Mouse (Mus musculus): ENCODE data around the gene Znfx1.
"Not testable (repeated sequence)": the region's sequence is repeated elsewhere in the genome, so short reads cannot be mapped to it uniquely, and the experiment has no call there.

Znfx1 gene

GRCm38 (mm10) chr2:167053127-167053844 is 9.5 kb downstream of the Znfx1 start:
- peak; percentile 65 for DNase-seq (ENCODE audit: inconsistent ontology term)

GRCm38 (mm10) chr2:167048698-167049358 is 14.0 kb downstream of the Znfx1 start:
- no peak for DNase-seq (ENCODE audit: inconsistent ontology term)

GRCm38 (mm10) chr2:167048223-167048622 is 14.6 kb downstream of the Znfx1 start:
- DNase-seq (ENCODE audit: inconsistent ontology term), result no peak

DNA sequence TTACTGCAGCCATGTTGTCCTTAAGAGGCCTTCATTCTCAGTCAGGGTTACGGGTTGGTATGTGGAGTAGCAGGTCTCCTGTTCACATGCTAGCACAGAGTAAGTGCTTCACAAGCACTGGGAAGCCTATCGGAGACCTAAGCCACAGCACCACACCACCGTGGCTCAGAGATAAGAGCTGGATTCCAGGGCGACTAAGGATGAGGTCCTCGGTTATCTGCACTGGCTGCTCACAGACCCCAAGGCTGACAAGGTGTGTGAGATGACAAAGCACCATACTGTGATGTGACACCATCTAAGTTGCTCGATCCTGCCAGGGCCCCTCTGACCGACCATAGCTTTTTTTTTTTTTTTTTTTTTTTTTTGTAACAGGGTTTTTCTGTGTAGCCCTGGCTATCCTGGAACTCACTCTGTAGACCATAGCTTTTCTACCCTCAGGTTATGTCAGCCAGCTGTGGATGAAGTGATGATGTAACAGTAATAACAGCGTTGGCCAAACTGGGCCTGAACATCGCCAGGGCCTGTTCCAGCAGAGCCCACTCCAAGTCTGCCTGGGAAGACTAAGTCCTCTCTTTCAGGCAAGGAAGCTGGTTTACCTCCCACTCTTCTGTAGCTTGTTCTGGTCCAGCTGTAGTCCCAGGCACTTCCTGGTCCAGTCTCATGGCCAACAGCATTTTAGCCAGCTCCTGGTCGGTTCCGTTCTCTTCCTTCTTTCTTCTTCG is 19.3 kb downstream of the Znfx1 start:
- DNase-seq (ENCODE audit: inconsistent ontology term), result no peak

- no peak for DNase-seq (ENCODE audit: inconsistent ontology term)
Observed at GRCm38 (mm10) chr2:167039386-167039785, 23.4 kb downstream of the Znfx1 start.

DNA sequence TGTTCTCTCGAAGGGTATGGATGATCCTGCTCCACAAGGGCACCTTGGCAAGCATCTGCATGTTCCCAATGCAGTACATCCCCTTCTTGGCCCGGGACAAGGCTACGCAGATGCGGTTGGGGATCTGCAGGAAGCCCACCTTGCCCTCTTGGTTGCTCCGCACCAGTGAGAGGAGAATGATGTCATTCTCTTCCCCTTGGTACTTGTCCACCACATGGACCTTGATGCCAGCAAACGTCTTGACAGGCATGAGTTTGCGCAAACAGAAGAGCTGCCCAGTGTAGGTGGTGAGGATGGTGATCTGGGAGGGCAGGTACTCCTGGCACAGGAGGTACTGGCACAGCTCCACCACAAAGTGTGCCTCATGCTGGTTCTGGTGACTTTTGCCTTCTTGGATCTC is 24.1 kb downstream of the Znfx1 start:
- DNase-seq (ENCODE audit: inconsistent ontology term), result no peak

GRCm38 (mm10) chr2:167038297-167038696 is 24.5 kb downstream of the Znfx1 start:
- DNase-seq (ENCODE audit: inconsistent ontology term), result no peak

GRCm38 (mm10) chr2:167037710-167038109 is 25.1 kb downstream of the Znfx1 start:
- DNase-seq (ENCODE audit: inconsistent ontology term), result no peak

DNA sequence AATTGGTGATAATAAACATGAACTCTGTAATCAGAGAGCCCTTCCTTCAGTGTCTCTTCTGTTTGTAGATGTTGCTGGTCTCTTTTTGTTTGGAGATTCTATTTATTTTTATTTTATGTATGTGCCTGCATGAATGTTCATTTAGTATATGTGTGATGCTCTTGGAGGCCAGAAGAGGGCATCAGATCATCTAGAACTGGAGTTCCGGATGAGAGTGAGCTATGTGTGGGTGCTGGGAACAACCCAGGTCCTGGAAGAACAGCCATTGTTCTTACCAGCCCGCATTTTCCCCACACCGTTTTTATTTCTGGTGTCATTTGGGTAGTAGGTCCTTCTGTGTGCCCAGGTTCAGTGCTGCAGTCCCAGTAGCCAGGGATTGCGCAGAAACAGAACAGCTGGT is 32.3 kb downstream of the Znfx1 start:
- no peak for DNase-seq (ENCODE audit: inconsistent ontology term)

DNA sequence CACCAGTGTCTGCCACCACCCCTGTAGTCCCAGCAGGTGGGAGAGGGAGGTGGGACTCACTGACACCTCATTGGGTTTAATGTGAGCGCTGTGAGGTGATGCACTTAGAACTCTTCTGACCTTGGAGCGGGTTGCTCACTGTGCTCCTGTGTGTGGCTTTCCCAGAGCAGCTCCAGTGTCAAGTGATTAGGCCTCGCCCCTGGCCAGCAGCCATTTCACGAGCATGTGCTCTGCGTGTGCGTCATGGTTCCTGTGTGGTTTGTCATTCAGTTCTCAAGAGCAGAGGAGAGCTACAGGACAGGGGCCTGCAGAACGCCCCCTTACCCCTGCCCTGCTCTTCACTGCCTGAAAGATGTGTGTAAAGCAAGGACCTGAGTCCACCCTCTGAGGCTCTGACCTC is 34.3 kb downstream of the Znfx1 start:
- DNase-seq (ENCODE audit: inconsistent ontology term), result no peak

DNA sequence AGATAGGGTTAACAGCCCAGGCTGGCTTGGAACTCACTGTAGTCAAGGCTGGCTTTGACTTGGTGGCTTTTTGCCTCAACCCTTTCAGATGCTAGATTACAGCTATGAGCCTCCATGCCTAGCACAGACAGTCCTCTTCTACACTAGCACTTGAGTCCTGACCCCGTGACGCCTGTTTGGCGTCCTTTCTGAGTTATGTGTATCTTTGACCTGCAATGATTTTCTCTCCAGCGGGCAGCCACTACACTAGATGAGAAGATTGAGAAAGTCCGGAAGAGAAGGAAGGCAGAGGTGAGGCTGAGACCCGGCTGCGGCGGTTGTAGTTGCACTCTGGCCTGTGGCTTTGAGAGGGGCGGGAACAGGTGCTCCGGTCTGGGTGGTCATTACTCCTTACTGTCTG is 43.4 kb downstream of the Znfx1 start:
- DNase-seq (ENCODE audit: inconsistent ontology term), result no peak

DNA sequence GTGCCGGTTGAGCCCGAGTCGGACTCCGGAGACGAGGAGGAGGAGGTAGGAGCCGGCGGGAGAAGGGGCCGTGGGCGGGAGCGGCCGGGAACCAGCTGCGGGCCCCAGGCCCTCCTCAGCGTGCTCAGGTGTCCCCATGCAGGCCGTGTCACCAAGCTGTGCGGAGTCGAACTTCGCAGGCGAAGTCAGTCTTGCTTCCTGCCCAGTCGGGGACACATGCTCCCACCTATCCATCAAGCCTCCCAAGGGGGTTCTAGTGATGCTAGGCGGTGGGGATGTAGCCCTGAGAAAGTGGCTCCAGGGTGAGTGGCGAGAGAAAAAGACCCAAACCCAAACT is 47.5 kb downstream of the Znfx1 start:
- DNase-seq (ENCODE audit: inconsistent ontology term), result no peak

DNA sequence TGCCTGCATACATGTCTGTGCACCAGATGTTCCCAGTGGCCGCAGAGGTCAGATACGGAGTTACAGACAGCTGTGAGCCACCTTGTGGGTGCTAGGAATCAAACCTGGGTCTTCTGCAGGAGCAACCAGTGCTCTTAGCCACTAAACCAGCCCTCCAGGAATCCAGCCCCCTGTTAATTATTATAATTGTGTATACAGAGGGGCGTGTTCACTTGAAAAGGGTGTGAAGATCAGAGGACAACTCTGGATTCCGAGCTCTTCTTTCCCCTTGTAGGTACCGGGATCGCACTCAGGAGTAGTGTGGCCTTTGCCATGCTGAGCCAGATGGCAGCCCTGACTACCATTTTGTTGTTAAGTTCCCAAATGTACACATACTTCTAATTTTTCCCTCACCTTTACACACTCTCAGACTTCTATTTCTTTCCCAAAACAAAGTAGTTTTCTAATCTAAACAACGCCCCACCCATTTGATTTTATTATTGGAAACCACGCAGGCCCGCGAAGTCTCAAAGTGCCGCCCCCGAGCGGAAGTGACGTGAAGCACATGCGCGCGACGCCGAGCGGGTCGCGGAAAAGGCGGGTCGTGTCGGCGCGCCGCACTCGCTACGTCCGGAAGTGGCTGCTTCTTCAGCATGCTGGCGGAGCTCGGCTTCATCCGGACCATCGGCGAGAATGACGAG is 48.0 kb downstream of the Znfx1 start, which contains the start of gene Ddx27:
TSS of gene Ddx27 (plus strand) at position 492 of the 680 bp plus-strand sequence.
- peak; percentile 93 for DNase-seq (ENCODE audit: inconsistent ontology term)

GRCm38 (mm10) chr2:167010546-167010945 is 52.3 kb downstream of the Znfx1 start:
- DNase-seq (ENCODE audit: inconsistent ontology term), result no peak

DNA sequence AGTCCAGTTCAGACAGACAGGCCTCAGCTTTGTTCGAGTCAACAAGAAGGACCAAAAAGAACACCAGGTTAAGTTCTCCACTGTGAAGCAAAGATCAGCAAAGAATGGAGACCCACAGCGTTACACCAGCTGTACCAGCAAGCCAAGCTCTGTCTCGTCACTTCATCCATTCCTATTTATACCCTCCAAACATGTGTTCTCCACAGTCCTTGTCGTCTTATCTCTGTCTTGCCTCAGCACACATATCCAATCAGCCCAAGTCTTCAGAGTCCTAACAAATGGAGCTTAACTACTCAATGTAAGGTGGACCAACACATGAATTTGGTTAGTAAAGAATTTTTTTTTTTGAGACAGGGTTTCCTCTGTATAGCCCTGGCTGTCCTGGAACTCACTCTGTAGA is 53.3 kb downstream of the Znfx1 start:
- no peak for DNase-seq (ENCODE audit: inconsistent ontology term)

GRCm38 (mm10) chr2:167007565-167007964 is 55.2 kb downstream of the Znfx1 start:
- DNase-seq (ENCODE audit: inconsistent ontology term), result not testable (repeated sequence)

DNA sequence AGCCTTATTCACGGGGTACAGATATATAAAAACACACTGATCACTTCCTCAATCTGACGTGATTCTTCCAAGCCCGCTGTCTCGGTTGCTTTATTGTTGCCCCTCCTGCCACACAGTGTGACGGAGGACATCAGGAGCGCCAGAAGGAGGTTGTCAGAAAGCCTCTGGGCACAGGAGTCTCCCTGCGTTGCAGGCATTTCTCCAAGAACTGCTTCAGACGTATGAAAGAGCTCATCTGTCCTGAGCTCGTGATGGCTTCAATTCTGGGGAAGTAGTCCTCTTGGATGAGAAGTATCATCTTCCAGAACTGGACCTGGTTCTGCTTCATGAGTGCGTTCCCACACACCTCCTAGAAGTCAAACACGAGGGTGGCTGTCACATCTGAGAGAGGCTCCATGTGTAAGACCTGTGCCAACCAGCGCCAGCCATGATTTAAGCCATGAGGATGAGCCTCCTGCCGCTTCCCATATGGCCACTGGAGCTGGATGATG is 55.8 kb downstream of the Znfx1 start:
- DNase-seq (ENCODE audit: inconsistent ontology term), result no peak

DNA sequence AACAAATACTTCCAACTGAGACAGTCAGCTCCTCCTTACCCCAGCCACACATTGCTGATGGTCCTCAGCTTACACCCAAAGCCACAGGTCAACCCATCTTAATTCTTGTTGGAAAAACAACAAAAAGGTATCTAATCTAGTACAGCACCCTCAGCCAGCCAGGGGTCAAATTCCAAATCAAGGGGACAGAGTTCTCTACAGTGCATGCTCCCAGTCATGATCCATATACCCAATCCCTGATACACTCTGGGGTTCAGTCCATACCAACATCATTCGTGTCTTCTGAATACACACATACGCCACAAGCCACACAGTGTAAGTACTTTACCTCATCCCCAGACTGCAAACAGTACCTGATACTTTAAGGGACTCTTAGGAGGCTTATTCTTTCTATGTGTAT is 56.5 kb downstream of the Znfx1 start:
- no peak for DNase-seq (ENCODE audit: inconsistent ontology term)

GRCm38 (mm10) chr2:167004099-167004854 is 58.5 kb downstream of the Znfx1 start:
- peak; percentile 49 for DNase-seq (ENCODE audit: inconsistent ontology term)

DNA sequence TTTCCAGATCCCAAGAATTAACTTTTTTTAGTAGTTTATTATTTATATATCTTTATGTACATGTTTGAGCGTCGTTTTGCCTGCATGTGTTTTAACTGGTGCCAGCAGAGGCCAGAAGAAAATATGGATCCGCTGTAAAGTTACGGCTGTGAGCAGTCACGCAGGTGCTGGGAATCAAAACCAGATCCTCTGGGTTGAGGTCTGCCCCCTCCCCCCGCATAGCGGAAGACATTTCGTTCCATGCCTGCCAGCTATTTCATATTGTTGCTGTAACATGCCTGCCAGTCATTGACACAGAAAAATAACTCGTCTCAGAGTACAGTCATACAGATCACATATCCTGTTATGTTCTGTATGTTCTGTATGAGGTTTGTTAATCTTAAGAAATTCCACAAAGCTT is 61.3 kb downstream of the Znfx1 start:
- no peak for DNase-seq (ENCODE audit: inconsistent ontology term)

DNA sequence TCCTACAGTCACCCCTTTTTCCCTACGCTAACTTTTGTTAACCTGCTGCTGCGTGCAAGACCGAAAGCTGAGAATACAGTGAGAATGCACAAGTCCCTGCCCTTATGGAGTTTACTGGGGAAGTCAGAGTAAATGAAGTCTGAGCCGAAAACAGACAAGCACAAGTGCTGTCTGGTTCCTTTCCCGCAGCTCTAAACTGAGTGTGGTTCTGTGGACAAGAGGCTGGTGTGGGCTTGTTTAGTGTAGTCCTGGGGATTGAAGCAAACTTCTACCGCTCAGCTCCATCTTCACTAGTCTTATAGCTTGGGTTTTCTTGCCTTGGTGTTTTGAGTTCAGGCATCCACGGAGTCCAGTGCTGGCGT is 66.3 kb downstream of the Znfx1 start:
- DNase-seq (ENCODE audit: inconsistent ontology term), result no peak
